ENCODE assay signal across 14 mouse cellular contexts in genomic region chrX:121497727-121498126, GRCm38 (mm10).
DNase-seq lines count a peak whose midpoint lies in the region; ATAC-seq and TF ChIP-seq lines count a peak whose summit lies in the region.
"Had no signal": no experiment of that assay in that cellular context is flagged by ENCODE, and none has a peak within 500 bp of the region (broad histone marks: within the 10 kb centered on the region; RNA-seq: fewer than 3 reads in every experiment).

No protein-coding gene starts in this region.

- H3K27ac ChIP-seq in left cerebral cortex, adult 2 months: no peak overlapping the region
- H3K27ac ChIP-seq: hindbrain, embryonic 15.5 days; liver, embryonic 13.5 days; midbrain, embryonic 15.5 days had no signal

- no peak for TF ChIP-seq CTCF in left cerebral cortex, adult 2 months (IDR thresholded peaks at IDR 0.05)

- intact Hi-C loops in left cerebral cortex, postnatal 4 days (cut with DNase I): no loop called here
- intact Hi-C loops in left cerebral cortex, adult 2 months (cut with DNase I): no loop called here

- no peak for DNase-seq in frontal cortex, postnatal 25 days (ENCODE audit: low spot score in 2 of 2)
- DNase-seq in left cerebral cortex, postnatal 4 days: peak; percentile 2
- DNase-seq in left cerebral cortex, adult 2 months (ENCODE audit: extremely low spot score in 1 of 2, low spot score in 2 of 2): no peak
- peak; percentile 27 for DNase-seq in brain, adult 2 months (ENCODE audit: low read depth, low spot score)
- DNase-seq in lung, postnatal 25 days (ENCODE audit: low spot score): peak; percentile 5
- DNase-seq in urinary bladder, postnatal 4 days (ENCODE audit: low spot score in 2 of 2): no peak
- DNase-seq in layer of hippocampus, postnatal 10 days (ENCODE audit: low spot score in 2 of 2): no peak
- DNase-seq: adrenal gland, postnatal 10 days; cerebellum, adult 9-10 months; liver, embryonic 13.5 days had no signal

- 0 out of 2 replicates have a peak, but pooled peaks have one; percentile 31 for ATAC-seq in frontal cortex, adult (ENCODE audit: low TSS enrichment)
- ATAC-seq: midbrain, embryonic 15.5 days had no signal

- H3K4me3 ChIP-seq in left cerebral cortex, adult 2 months: no peak overlapping the region
- H3K4me3 ChIP-seq: heart, embryonic 12.5 days; hindbrain, embryonic 15.5 days; liver, embryonic 13.5 days; midbrain, embryonic 15.5 days had no signal

Comparison
In these comparisons a context has a peak if more than half of its experiments do, and no peak if none do; other contexts are left out.
1. DNase-seq: peak in left cerebral cortex, postnatal 4 days (single experiment), brain, adult 2 months (single experiment) and lung, postnatal 25 days (single experiment); none in frontal cortex, postnatal 25 days (0 of 2), left cerebral cortex, adult 2 months (0 of 2), urinary bladder, postnatal 4 days (0 of 2) and layer of hippocampus, postnatal 10 days (0 of 2).